Mouse (Mus musculus) embryonic stem cell, embryonic (primary cell): ENCODE results near the gene Otulinl.

Source experiments
- CTCF ChIA-PET, 4 experiments: fragments of 300-600 bp in 2 of 4; fragments of 350-600 bp in 2 of 4; sonication (Branson Sonifier 250); formaldehyde crosslinking; loops; one replicate each; lab custom pipeline; 2022; ENCODE audit warnings: inconsistent platforms in 2 of 4; lab: Charles Lee
- POLR2A ChIA-PET, 4 experiments: fragments of 300-600 bp in 2 of 4; fragments of 350-600 bp in 2 of 4; sonication (Branson Sonifier 250); formaldehyde crosslinking; loops; one replicate each; lab custom pipeline; 2022; ENCODE audit warnings: antibody characterized with exemption in 4 of 4, inconsistent platforms in 1 of 4; lab: Charles Lee

The Otulinl gene

DNA sequence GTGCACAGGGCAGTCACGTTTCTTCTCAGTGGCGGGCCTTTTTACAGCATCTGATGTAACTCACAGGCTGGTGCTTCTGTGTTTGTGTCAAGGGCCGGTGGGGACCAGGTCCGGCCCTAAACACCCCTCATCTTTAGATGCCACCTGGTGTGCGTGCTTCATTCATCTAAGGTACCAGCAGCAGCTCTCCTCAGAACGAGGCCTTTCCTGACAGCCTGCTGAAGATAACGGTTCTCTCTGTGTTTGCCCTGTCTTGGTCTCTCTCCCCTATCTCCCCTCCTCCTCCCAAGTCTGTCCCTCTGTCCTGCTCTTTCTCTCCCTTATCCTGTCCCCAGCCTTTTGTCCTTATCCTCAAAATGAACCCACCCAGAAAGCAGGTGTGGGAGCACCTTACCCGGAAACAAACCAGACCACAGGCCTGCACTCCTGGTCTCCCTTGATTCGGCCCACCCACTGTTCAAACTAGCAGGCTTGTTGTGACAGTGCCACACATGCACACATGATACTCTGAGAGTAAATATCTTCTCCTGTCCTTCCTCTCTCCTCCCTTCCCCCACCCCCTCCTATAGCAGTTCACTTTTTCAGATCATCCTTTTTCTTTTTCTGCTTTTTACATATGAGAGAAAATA, 14.4 kb downstream of the Otulinl start:
- POLR2A ChIA-PET, result interaction anchor here in 1 of 4 experiments (0.8 kb wide), 1 partner anchor 15 kb away, joined by 7 read pairs; no protein-coding TSS in a partner anchor
- CTCF ChIA-PET, result interaction anchor here in 1 of 4 experiments (1.1 kb wide), 1 partner anchor 163 kb away, joined by 6 read pairs; no protein-coding TSS in a partner anchor

- ChIA-PET POLR2A (interaction anchor here in 1 of 4 experiments (0.9 kb wide), 1 partner anchor 11 kb away, joined by 3 read pairs; no protein-coding TSS in a partner anchor), CTCF (no interaction called here)
Observed at GRCm38 (mm10) chr15:27665392-27665911, 15.9 kb downstream of the Otulinl start.

DNA sequence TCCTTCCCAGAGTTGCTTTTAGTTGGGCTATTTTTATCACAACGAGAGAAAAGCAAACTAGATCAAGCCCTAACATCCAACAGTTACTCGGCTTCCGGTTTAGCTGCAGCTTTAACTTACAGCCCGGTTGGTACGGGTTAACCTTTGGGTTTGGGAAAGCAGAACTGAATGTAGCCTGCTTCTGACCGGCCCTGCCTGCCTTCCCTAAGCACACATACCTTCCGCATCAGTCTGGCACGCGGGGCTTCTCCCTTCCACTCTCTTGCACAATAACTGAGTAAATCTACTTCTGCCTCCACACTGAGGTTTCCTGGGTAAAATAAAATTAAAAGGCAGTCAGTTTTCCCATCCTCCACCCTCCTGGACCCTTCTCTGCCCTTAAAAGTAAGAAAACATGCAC, 17.3 kb downstream of the Otulinl start:
- ChIA-PET CTCF (interaction anchor here in 1 of 4 experiments (0.5 kb wide), 1 partner anchor 46 kb away, joined by 3 read pairs; no protein-coding TSS in a partner anchor), POLR2A (no interaction called here)

- CTCF ChIA-PET, result interaction anchor here in 1 of 4 experiments (0.7 kb wide), 1 partner anchor 509 kb away, joined by 3 read pairs; no protein-coding TSS in a partner anchor
Observed at GRCm38 (mm10) chr15:27662699-27663098, 18.7 kb downstream of the Otulinl start.

DNA sequence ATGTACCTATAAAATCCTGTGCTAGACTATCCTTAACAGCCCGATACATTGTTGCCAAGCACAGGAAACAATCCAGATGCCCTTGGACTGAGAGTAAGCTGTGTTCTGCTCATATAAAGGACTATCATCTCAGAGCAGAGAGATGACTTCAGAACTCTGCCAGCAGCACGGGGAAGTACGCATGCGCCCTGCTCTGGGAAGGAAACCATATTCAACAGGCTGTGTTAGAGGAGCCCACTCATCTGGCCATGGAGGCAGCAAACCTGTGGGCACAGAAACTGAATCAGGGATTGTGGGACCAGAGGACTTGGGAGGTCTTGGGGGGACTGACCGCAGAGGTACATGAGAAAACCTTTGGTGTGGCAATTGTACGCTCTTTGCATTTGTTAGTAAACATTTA, 19.7 kb downstream of the Otulinl start:
- ChIA-PET CTCF (no interaction called here), POLR2A (no interaction called here)

More at GRCm38 (mm10) chr15:27662699-27663098, 18.7 kb downstream of the Otulinl start:
- POLR2A ChIA-PET, result no interaction called here

DNA sequence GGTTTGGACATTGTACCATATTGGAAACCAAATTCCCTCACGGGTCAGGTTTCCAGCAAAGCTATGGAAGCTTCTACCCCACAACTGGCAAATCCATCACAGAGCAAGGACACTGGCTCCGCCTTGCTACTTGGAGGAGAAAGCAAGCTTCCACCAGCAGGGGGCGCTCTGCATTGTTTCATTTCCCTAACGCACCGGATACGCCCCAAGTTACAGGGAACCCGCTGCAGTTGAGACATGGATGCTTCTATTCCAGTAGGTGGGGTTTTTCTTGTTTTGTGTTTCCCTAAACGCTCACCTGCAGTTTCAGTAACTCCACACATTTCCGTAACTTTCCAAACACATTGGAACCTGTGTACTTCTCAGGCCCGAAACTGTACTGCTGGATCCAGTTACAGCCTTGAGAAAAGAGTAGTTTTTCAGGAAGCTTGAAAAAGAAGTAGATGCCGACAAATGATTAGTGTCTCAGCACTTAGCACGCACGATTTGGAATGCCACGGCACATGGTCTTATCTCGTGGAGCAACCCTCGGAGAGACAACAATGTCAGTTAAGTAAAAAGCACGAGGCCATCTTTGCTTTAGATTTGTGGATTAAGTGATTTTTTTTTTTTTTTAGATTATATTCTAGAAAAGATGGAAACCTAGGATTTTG, 21.7 kb downstream of the Otulinl start:
- CTCF ChIA-PET, result interaction anchor here (0.6 to 1.8 kb wide), 43 partner anchors 8 to 522 kb away, joined by 3 to 14 read pairs (median 3); partner anchors contain the start of gene Otulinl (in 3 of the 4)

DNA sequence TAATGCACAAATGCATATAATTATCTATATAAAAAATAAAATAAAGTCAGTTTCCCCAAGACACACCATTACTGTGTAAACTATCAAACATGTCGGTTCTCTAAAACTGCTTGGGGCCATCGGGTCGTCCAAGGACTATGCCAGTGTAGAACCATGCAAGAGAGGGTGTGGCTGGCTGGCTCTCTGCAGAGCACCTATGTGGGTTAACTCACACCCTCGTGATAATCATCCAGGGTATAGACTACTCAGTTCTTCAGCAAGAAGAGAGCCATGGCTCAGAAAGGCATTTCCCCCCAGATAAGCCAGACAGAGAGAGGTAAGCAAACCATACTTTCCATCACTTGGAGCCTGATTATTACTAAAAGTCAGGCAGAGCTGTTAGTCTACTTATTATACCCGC, 22.2 kb downstream of the Otulinl start:
- ChIA-PET CTCF (interaction anchor here (0.6 to 1.8 kb wide), 40 partner anchors 9 to 523 kb away, joined by 3 to 14 read pairs (median 3); partner anchors contain the start of gene Otulinl (in 3 of the 4)), POLR2A (interaction anchor here in 1 of 4 experiments (0.8 kb wide), 1 partner anchor 64 kb away, joined by 3 read pairs; no protein-coding TSS in a partner anchor)

More for the DNA sequence above, 21.7 kb downstream of the Otulinl start:
- POLR2A ChIA-PET, result interaction anchor here in 2 of 4 experiments (0.7 to 0.8 kb wide), 2 partner anchors 32 to 65 kb away, joined by 3 to 4 read pairs; no protein-coding TSS in a partner anchor

DNA sequence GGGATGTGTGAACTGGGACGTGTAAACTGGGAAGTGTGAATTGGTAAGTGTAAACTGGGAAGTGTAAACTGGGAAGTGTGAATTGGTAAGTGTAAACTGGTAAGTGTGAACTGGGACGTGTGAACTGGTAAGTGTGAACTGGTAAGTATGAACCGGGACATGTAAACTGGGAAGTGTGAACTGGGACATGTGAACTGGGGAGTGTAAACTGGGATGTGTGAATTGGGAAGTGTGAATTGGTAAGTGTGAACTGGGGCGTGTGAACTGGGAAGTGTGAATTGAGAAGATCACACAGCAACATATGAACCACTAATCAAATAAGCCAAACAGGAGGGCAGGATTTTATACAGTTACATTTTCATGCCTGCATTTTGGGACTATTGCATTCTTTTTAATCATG, 23.0 kb downstream of the Otulinl start:
- ChIA-PET POLR2A (no interaction called here), CTCF (no interaction called here)

DNA sequence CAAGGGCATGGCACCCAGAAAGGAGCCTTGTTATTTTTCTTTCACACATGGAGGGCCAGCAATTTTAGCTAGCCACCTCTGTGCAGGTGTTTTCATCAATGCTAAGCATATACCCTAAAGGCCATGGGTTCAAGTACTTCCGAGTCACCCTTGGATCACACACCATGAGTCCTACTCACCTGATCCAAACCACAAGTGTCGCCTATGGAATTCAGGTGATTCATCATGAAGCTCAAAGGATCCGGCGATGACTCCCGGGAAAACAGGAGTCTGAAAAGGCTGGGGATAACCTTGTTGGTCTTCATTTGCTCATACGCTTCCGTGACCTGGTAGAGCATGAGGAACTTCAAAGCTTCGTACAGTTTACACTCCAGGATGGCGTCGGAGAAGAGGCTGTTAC, 23.5 kb downstream of the Otulinl start:
- ChIA-PET CTCF (no interaction called here), POLR2A (no interaction called here)

DNA sequence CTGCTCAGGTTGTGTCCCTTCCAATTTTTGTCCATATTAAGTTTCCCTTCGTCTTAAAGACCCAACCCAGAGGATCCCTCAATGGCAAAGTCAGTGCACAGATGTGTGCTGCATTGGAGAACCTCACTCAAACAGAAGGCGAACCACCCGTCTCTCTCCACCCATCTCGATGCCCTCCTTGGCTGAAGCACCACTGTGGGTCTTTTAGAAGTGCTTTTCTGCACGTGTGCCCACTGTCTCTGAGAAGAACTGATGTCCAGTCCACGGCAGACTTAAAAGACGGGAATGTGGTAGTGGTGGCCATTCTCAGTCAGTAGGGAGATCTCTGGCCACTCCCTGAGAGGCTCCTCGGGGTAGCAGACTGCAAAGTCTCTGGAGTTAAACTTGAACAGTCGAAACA, 24.8 kb downstream of the Otulinl start:
- ChIA-PET CTCF (no interaction called here), POLR2A (interaction anchor here in 1 of 4 experiments (0.6 kb wide), 1 partner anchor 498 kb away, joined by 6 read pairs; no protein-coding TSS in a partner anchor)

GRCm38 (mm10) chr15:27655015-27655414, 26.4 kb downstream of the Otulinl start:
- CTCF ChIA-PET, result no interaction called here
- POLR2A ChIA-PET, result no interaction called here

GRCm38 (mm10) chr15:27647686-27648085, 33.7 kb downstream of the Otulinl start:
- POLR2A ChIA-PET, result interaction anchor here in 1 of 4 experiments (0.5 kb wide), 1 partner anchor 140 kb away, joined by 3 read pairs; no protein-coding TSS in a partner anchor

DNA sequence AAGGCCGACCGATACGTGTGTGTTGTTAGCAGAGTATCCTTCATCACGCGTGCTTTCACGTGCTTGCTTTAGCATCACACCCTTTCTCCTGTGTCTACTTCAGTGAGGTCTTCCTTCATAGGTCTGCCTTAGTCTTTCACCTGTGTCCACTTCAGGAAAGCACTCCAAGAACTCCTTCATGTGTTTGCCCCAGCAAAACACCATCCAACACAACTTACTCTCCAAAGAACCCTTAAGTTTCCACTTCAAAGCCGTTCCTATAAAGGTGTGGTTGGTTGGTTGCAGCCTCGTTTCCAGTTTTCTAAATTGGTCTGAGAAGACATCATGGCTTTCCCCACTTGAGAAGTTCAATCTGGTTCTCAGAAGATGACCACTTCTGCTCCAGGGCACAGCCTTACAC, 34.7 kb downstream of the Otulinl start:
- ChIA-PET CTCF (interaction anchor here in 3 of 4 experiments (0.5 to 1.5 kb wide), 10 partner anchors 13 to 326 kb away, joined by 3 to 6 read pairs (median 4); no protein-coding TSS in a partner anchor), POLR2A (no interaction called here)

More at GRCm38 (mm10) chr15:27647686-27648085, 33.7 kb downstream of the Otulinl start:
- CTCF ChIA-PET, result interaction anchor here (0.6 to 1.5 kb wide), 16 partner anchors 12 to 374 kb away, joined by 3 to 7 read pairs (median 4); no protein-coding TSS in a partner anchor

- POLR2A ChIA-PET, result interaction anchor here in 2 of 4 experiments (0.8 kb wide), 2 partner anchors 15 to 16 kb away, joined by 3 read pairs; no protein-coding TSS in a partner anchor
- CTCF ChIA-PET, result interaction anchor here in 3 of 4 experiments (0.6 to 1.9 kb wide), 7 partner anchors 14 to 755 kb away, joined by 3 to 6 read pairs (median 3); no protein-coding TSS in a partner anchor
Observed at GRCm38 (mm10) chr15:27645250-27645649, 36.1 kb downstream of the Otulinl start.

DNA sequence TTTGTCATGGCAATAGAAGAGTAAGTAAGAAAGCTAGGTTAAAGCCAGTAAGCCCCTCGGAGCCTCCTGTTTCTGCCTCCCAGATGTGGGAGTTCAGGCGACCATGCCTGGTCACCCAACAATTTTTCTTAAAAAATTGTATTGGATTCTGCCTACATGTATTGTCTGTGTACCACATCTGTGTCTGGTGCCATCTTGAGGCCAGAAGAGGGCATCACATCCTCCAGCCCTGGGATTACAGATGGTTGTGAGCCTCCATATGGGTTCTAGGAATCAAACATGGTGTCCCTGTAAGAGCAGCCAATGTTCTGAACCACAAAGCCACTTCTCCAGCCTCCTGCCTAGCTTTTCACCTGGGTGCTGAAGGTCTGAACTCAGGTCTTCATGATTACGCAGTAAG, 38.5 kb downstream of the Otulinl start:
- ChIA-PET POLR2A (interaction anchor here in 1 of 4 experiments (1.0 to 1.1 kb wide), 3 partner anchors 12 to 18 kb away, joined by 3 read pairs; partner anchors contain the start of gene Otulin), CTCF (no interaction called here)

- ChIA-PET POLR2A (no interaction called here), CTCF (interaction anchor here in 3 of 4 experiments (0.6 to 1.2 kb wide), 4 partner anchors 28 to 244 kb away, joined by 3 to 4 read pairs (median 3); no protein-coding TSS in a partner anchor)
Observed at GRCm38 (mm10) chr15:27641171-27641570, 40.2 kb downstream of the Otulinl start.

DNA sequence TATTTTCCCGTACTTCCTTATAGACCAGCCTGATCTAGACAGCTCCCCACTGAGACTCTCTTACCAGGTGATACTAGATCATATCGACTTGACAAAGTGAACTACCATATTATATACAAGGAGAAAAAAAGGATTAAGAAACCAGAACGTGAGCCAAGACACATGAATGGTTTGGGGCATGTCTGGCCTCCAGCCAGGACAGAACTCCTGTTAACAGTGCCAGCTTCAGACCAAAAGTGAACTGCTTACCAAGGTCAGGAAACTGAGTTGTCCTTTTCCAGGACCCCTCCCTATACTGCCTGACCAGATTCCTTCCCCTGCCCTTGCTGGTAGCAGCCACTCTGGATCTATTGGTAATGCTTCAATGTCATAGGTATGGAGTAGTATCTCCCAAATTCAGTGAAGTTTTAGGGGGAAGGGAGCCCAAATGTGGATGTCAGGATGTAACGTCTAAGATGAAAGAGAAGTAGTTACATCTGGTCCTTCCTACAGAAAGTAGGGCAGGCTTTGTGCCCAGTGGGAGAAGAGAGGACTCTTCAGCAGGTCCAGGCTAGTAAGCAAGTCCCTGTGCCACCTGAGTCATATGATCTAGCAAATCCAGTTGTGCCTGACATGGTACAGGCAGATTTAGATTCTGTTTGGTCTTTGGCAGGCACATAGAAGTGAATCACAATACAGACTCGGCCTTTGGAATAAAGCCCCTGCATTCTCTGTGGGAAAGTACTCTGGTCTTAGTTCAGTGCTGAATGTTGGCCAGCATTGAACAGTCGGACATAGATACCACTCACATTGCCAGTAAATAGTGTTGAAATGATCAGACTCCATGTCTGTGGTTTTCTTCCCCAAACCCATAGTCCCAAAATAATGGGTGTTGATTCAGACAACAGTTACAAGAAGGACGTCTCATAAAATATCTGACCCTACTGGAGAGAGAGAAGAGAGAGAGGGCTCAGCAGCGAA, 47.2 kb downstream of the Otulinl start:
- POLR2A ChIA-PET, result interaction anchor here in 1 of 4 experiments (0.5 kb wide), 1 partner anchor 161 kb away, joined by 3 read pairs; no protein-coding TSS in a partner anchor

More for the DNA sequence above, 47.2 kb downstream of the Otulinl start:
- CTCF ChIA-PET, result interaction anchor here in 1 of 4 experiments (1.2 kb wide), 1 partner anchor 13 kb away, joined by 4 read pairs; no protein-coding TSS in a partner anchor
